Mouse (Mus musculus) testis, adult 2 months (tissue): ENCODE results near the gene Olfr263. TPM values are rescaled to one million over a fixed set of nuclear protein-coding genes. Genes with fewer than 3 reads are reported as not detected.

Experiments used
- H3K27ac ChIP-seq: fragments of 200-500 bp; 2 replicates; pipeline ENCODE4 v1.5.1; 2012; ENCODE audit warnings: low read depth, low read length; ENCODE audit not compliant: control insufficient read depth, insufficient read depth
- H3K27me3 ChIP-seq: fragments of 200-500 bp; 2 replicates; pipeline ENCODE4 v1.6.1; 2012; ENCODE audit warnings: mild to moderate bottlenecking, low read length, moderate library complexity; ENCODE audit not compliant: control insufficient read depth, insufficient read depth
- H3K36me3 ChIP-seq: fragments of 200-500 bp; 2 replicates; pipeline ENCODE4 v1.6.1; 2012; ENCODE audit warnings: mild to moderate bottlenecking, low read length; ENCODE audit not compliant: control insufficient read depth, insufficient read depth
- H3K4me1 ChIP-seq: fragments of 200-500 bp; 2 replicates; pipeline ENCODE4 v1.6.1; 2012; ENCODE audit warnings: low read length; ENCODE audit not compliant: control insufficient read depth, insufficient read depth
- H3K4me3 ChIP-seq: fragments of 200-500 bp; 2 replicates; pipeline ENCODE4 v1.5.1; 2012; ENCODE audit warnings: low read depth, mild to moderate bottlenecking, low read length, moderate library complexity, mixed read lengths; ENCODE audit not compliant: control insufficient read depth
- CTCF ChIP-seq: fragments of 200-500 bp; IDR thresholded peaks from 2 replicates; pipeline ENCODE4 v1.5.1; 2012; ENCODE audit warnings: low read depth, mild to moderate bottlenecking, inconsistent platforms, low read length, moderate library complexity; ENCODE audit not compliant: control insufficient read depth, insufficient read depth, insufficient replicate concordance
- POLR2A ChIP-seq: fragments of 200-500 bp; IDR thresholded peaks from 2 replicates; pipeline ENCODE4 v1.6.1; 2012; ENCODE audit warnings: low read depth, mild to moderate bottlenecking, inconsistent platforms, low read length, moderate library complexity; ENCODE audit not compliant: control insufficient read depth
- polyA plus RNA-seq: library from polyadenylated mRNA; depleted of rRNA; stranded (reverse); fragments of >200 nt; gene quantifications from 2 replicates; pipeline ENCODE4 v1.2.3, GENCODE M21; 2012; rRNA removed

The Olfr263 gene
- polyA plus RNA-seq, 1 experiment, result not detected

- no peak for TF ChIP-seq CTCF
- TF ChIP-seq POLR2A, result no peak
- Histone ChIP-seq H3K27me3 (no peaks in the 10 kb centered on the region), H3K4me3 (no peak overlapping the region), H3K4me1 (peaks cover 6% of the 10 kb centered on the region; the same call in 1 of the 2 replicates), H3K36me3 (peaks cover 6% of the 10 kb centered on the region), H3K27ac (no peak overlapping the region)
Measured at GRCm38 (mm10) chr13:21185521-21185920, 56.1 kb downstream of the Olfr263 start.

Other genes starting within 250 kb of the Olfr263 start
- not detected in 2 replicates for gene Olfr1370, start 54.7 kb upstream of the Olfr263 start, polyA plus RNA-seq
- not detected in 2 replicates for gene Olfr1369-ps1, start 18.2 kb upstream of the Olfr263 start, polyA plus RNA-seq
- gene Olfr1368, start 16.2 kb downstream of the Olfr263 start, polyA plus RNA-seq, result 0.10 TPM in 1 of 2 replicates, not detected in the other
- gene Trim27, start 49.8 kb downstream of the Olfr263 start, polyA plus RNA-seq, result 142 and 149 TPM in 2 replicates
- 0.63 TPM in 1 of 2 replicates, not detected in the other for gene Gpx5, start 163.1 kb downstream of the Olfr263 start, polyA plus RNA-seq
- 73.9 and 120 TPM in 2 replicates for gene Gpx6, start 182.5 kb downstream of the Olfr263 start, polyA plus RNA-seq
- gene Olfr1367, start 217.3 kb downstream of the Olfr263 start, polyA plus RNA-seq, result not detected in 2 replicates
- 14.6 and 15.3 TPM in 2 replicates for gene Zscan12, start 233.2 kb downstream of the Olfr263 start, polyA plus RNA-seq